Mouse (Mus musculus) lung, postnatal 36 days (tissue): ENCODE data around the gene Kif1bp.
"Not testable (repeated sequence)": the region's sequence is repeated elsewhere in the genome, so short reads cannot be mapped to it uniquely, and the experiment has no call there.

Experiments used
- DNase-seq: peaks from one replicate; pipeline ENCODE4 v3.0.0; 2022; ENCODE audit warnings: mixed read lengths

Kif1bp gene

GRCm38 (mm10) chr10:62508459-62508858 is 69.8 kb downstream of the Kif1bp start:
- DNase-seq, result peak; percentile 82

- peak; percentile 91 for DNase-seq
These were observed 70.5 kb downstream of the Kif1bp start for GRCm38 (mm10) chr10:62507591-62508308.

GRCm38 (mm10) chr10:62507071-62507470 is 71.2 kb downstream of the Kif1bp start:
- no peak for DNase-seq

- peak; percentile 63 for DNase-seq
These were observed 72.2 kb downstream of the Kif1bp start for GRCm38 (mm10) chr10:62506019-62506556.

- DNase-seq, result no peak
These were observed 72.9 kb downstream of the Kif1bp start for GRCm38 (mm10) chr10:62505224-62505983.

GRCm38 (mm10) chr10:62503836-62504628 is 74.2 kb downstream of the Kif1bp start:
- DNase-seq, result peak; percentile 57

GRCm38 (mm10) chr10:62503353-62503752 is 74.9 kb downstream of the Kif1bp start:
- peak; percentile 32 for DNase-seq

- peak; percentile 15 for DNase-seq
These were observed 76.3 kb downstream of the Kif1bp start for GRCm38 (mm10) chr10:62501951-62502350.

- DNase-seq, result no peak
These were observed 77.2 kb downstream of the Kif1bp start for GRCm38 (mm10) chr10:62500916-62501615.

- DNase-seq, result peak; percentile 78
These were observed 78.0 kb downstream of the Kif1bp start for GRCm38 (mm10) chr10:62500088-62500915.

GRCm38 (mm10) chr10:62491681-62492080 is 86.6 kb downstream of the Kif1bp start:
- DNase-seq, result not testable (repeated sequence)
